Mouse (Mus musculus) liver, embryonic 14.5 days (tissue): ENCODE measurements around the gene Kbtbd12.

Experiments
- CTCF ChIP-seq: IDR thresholded peaks from 2 replicates; pipeline ENCODE4 v1.5.1; 2016; ENCODE audit warnings: antibody characterized with exemption, low read depth, control low read depth
- EP300 ChIP-seq: IDR thresholded peaks from 2 replicates; pipeline ENCODE4 v1.6.1; 2016; ENCODE audit warnings: antibody characterized with exemption, low read depth

DNA sequence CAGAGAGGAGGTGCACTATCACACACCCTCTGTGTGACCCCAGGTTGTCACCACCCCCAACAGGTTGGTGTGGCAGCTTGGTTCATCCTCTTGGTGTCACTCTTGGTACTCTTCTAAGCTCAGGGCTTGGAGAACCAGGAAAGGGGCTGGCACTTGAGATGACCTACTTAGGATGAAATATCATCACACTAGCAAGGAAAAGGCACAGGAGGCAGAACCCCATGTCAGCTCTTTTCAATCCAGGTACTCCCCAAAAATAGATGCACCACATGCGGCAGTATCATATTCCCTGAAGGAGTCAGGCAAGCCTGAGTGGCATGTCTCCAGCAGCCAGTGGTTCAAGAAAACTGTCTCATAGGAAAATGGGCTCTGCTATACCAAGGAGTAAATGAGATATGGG is 79.7 kb downstream of the Kbtbd12 start:
- peak; percentile 37; the same call in 1 of the 2 replicates for TF ChIP-seq CTCF
- no peak for TF ChIP-seq EP300
